Mouse (Mus musculus): ENCODE results near the gene Spint5.

Spint5 gene

GRCm38 (mm10) chr2:164737377-164738090 is 22.4 kb downstream of the Spint5 start:
- ATAC-seq (ENCODE audit: low TSS enrichment): no peak

- no peak; the same call in 1 of the 2 replicates for ATAC-seq (ENCODE audit: low TSS enrichment)
These were observed 24.8 kb downstream of the Spint5 start for GRCm38 (mm10) chr2:164739876-164740275.

DNA sequence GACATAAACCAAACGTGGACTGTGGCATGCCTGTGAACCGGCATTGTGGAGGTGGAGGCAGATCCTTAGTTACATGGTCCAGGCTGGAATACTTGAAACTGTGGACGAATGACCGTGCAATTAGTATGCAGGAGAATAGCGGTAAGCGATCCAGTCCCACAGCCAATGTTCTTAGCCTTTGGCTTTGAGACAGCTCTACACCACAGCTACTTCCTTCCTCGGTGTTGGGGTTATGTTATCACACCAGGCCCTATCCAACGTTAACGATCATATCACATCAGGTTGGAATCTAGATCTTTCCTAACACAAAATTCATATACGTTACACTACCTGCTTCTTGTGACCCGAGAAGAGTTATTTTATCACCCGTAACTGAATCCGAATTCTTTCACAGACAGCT is 29.9 kb downstream of the Spint5 start:
- ATAC-seq (ENCODE audit: low TSS enrichment): no peak

- ATAC-seq (ENCODE audit: low TSS enrichment): peak; percentile 97
These were observed 30.9 kb downstream of the Spint5 start, which contains the start of the genes Wfdc3 and Dnttip1 for GRCm38 (mm10) chr2:164745843-164746479. TSS of gene Wfdc3 (minus strand) at chr2:164745931. TSS of gene Dnttip1 (plus strand) at chr2:164745983.

- no peak for ATAC-seq (ENCODE audit: low TSS enrichment)
These were observed 31.6 kb downstream of the Spint5 start for GRCm38 (mm10) chr2:164746693-164747092.

GRCm38 (mm10) chr2:164748191-164748590 is 33.1 kb downstream of the Spint5 start:
- no peak for ATAC-seq (ENCODE audit: low TSS enrichment)

- ATAC-seq (ENCODE audit: low TSS enrichment): no peak
These were observed 33.9 kb downstream of the Spint5 start for GRCm38 (mm10) chr2:164748991-164749390.

DNA sequence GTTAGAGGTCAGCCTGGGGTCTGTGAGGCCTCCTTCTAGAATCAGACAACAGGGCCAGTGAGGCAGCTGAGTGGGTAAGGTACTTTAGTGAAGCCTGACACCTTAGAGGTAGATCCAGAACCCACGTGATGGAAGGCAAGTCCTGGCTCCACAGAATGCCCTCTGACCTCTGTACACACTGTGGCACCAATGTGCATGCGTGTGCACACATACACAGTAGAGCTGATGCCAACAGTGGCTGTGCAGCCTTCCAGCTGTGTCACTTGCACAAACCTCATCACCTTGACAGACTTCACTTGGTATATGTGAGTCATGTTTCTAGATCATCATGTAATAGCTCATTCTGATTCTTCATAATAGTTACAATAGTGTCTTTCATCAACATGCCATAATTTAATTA is 37.3 kb downstream of the Spint5 start:
- no peak for ATAC-seq (ENCODE audit: low TSS enrichment)

- no peak for ATAC-seq (ENCODE audit: low TSS enrichment)
These were observed 39.0 kb downstream of the Spint5 start for GRCm38 (mm10) chr2:164754105-164754504.

DNA sequence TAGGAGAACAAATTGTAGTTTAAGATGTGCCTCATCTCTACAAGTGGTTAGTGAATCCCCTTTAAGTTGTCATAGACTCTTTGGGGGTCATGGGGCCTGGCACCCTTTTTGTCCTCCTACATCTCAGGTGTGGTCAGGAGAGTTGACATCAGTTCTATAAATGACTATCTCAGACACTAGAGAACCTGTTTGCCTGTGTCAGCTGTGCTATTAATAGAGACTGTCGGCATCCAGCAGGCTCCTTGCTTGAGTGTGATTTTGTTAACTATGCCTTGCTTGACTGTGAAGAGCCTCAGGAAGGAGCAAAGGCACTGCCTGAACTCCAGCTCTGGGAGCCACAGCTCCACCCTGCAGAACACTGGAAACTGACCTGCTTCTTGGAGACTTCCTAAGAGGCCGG is 39.7 kb downstream of the Spint5 start:
- ATAC-seq (ENCODE audit: low TSS enrichment): no peak

GRCm38 (mm10) chr2:164757841-164758240 is 42.7 kb downstream of the Spint5 start:
- ATAC-seq (ENCODE audit: low TSS enrichment): no peak

GRCm38 (mm10) chr2:164758692-164759091 is 43.6 kb downstream of the Spint5 start:
- no peak for ATAC-seq (ENCODE audit: low TSS enrichment)

DNA sequence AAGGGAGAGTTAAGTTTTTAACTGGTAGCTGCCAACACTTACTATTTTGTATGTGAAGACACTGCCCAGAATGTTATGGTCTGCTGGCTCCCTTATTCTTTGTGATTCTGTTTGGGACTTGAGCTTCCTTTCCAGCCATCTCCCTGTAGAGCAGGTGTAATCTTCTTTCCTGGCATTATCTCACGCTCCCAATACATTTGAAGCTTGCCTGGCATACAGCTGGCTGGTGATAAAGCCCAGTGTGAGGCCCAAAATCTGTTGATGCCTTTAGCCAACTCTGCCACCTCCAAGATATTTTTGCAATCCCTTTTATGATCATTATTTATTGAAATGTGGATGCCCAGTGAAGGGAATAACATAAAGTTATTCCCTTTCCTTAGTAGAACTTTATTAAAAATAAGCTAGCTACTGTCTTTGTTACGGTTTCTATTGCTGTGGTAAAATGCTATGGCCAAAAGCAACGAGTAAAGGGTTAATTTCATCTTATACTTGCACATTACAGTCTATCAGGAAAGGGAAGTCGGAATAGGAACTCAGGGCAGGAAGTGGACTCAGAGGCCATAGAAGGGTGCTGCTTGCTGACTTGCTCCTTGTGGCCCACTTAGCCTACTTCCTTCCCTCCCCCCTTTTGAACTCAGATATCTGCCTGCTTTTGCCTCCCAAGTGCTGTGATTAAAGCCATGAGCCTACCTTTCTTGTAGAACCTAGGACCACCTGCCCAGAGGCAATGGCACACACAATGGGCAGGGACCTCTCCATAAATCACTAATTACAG is 45.1 kb downstream of the Spint5 start:
- ATAC-seq (ENCODE audit: low TSS enrichment): no peak

DNA sequence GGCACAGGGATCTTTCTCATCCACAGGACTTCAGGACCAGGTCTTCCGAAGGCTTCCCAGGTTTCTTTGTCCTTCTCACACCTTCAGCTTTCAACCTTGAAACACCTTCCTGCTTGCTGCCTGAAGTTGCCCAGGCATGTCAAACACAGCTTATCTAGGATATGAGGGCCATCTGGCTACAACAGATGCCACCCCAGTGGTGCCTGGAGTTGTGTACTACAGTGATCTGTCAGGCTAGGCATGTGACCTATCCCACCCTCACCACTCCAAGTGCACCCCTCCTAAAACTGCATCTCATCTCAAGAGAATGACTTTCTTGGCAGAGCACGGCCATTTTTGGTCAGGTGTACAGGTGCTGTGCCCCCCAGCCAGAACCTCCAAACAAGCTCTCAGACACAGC is 46.4 kb downstream of the Spint5 start:
- ATAC-seq (ENCODE audit: low TSS enrichment): no peak

DNA sequence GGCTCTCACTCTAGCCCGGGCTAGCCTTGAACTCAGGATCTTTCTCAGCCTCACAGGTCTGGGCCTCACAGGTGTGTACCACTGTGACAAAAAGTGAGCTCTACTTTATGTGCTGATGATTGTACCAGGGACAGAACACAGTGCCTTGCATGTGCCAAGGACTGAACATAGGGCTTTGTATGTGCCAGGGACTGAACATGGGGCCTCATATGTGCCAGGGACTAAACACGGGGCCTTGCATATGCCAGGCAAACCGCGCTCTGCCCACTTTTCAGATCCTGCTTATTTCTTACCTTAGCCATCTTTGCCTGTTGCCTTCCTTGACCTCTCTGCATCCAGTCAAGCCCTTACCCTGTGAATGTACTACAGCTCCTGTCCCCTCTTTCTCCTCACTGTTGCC is 46.9 kb downstream of the Spint5 start:
- ATAC-seq (ENCODE audit: low TSS enrichment): no peak

GRCm38 (mm10) chr2:164762593-164762992 is 47.5 kb downstream of the Spint5 start:
- ATAC-seq (ENCODE audit: low TSS enrichment): no peak

DNA sequence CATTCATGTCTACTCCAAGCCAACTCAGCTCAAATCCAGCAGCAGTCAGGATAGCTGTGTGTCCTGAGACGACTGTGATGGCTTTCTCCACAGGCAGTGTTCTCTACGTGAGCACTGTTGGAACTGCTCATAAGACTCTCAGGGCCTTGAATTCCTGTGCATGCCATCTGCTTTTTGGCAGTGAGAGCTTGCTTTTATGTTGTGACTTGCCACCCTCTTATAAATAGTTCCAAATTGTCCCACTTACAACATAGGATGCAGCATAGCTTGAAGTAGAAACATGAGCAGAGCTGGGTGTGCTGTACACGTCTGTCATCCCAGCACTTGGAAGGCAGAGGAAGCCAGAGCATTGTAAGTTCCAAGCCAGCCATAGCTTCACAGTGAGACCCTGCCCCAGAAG is 50.7 kb downstream of the Spint5 start:
- ATAC-seq (ENCODE audit: low TSS enrichment): peak; percentile 77
